Mouse (Mus musculus) kidney, postnatal 36 days (tissue): ENCODE measurements around the gene Scamp2.

ENCODE experiments used
- DNase-seq, 2 experiments: peaks; one replicate each; pipeline ENCODE4 v3.0.0; 2021 to 2022; ENCODE audit warnings: mixed read lengths in 2 of 2

The Scamp2 gene

GRCm38 (mm10) chr9:57560861-57561710 lies at the start of gene Scamp2:
Gene Scamp2, plus strand, starts transcription at chr9:57560943.
- peak; percentile 96 to 97 for DNase-seq

GRCm38 (mm10) chr9:57517113-57517512 lies 43.6 kb upstream of the Scamp2 start:
- DNase-seq: peak; percentile 44 to 85

GRCm38 (mm10) chr9:57520375-57521055 lies 40.2 kb upstream of the Scamp2 start:
- DNase-seq: peak in 1 of 2 experiments; percentile 49

- peak; percentile 95 to 97 for DNase-seq
These were observed 39.5 kb upstream of the Scamp2 start, which contains the start of gene Cox5a for GRCm38 (mm10) chr9:57521056-57521911. Gene Cox5a, plus strand, starts transcription at chr9:57521274.

- DNase-seq: no peak
These were observed 38.5 kb upstream of the Scamp2 start for GRCm38 (mm10) chr9:57522114-57522860.

GRCm38 (mm10) chr9:57522861-57523246 lies 37.9 kb upstream of the Scamp2 start:
- no peak for DNase-seq

- peak in 1 of 2 experiments; percentile 49 for DNase-seq
These were observed 37.0 kb upstream of the Scamp2 start for GRCm38 (mm10) chr9:57523754-57524153.

- DNase-seq: no peak
These were observed 36.3 kb upstream of the Scamp2 start for GRCm38 (mm10) chr9:57524439-57524838.

- DNase-seq: no peak
These were observed 35.2 kb upstream of the Scamp2 start for GRCm38 (mm10) chr9:57525516-57525915.

GRCm38 (mm10) chr9:57526435-57526834 lies 34.3 kb upstream of the Scamp2 start:
- DNase-seq: no peak

GRCm38 (mm10) chr9:57531946-57532345 lies 28.8 kb upstream of the Scamp2 start:
- DNase-seq: peak in 1 of 2 experiments; percentile 44

- DNase-seq: no peak
These were observed 24.4 kb upstream of the Scamp2 start for GRCm38 (mm10) chr9:57536362-57536761.

GRCm38 (mm10) chr9:57537044-57537727 lies 23.6 kb upstream of the Scamp2 start, which contains the start of gene Fam219b:
Gene Fam219b, plus strand, starts transcription at chr9:57537528.
- DNase-seq: peak; percentile 93 to 96

- DNase-seq: peak in 1 of 2 experiments; percentile 49
These were observed 23.0 kb upstream of the Scamp2 start for GRCm38 (mm10) chr9:57537728-57538181.

- DNase-seq: no peak
These were observed 21.2 kb upstream of the Scamp2 start for GRCm38 (mm10) chr9:57539550-57539949.

- peak; percentile 35 to 78 for DNase-seq
These were observed 19.4 kb upstream of the Scamp2 start for GRCm38 (mm10) chr9:57541312-57541711.

GRCm38 (mm10) chr9:57543951-57544350 lies 16.8 kb upstream of the Scamp2 start:
- DNase-seq: no peak

GRCm38 (mm10) chr9:57547287-57547686 lies 13.5 kb upstream of the Scamp2 start:
- DNase-seq: no peak

GRCm38 (mm10) chr9:57547869-57548268 lies 12.9 kb upstream of the Scamp2 start:
- DNase-seq: no peak

- DNase-seq: no peak
These were observed 11.6 kb upstream of the Scamp2 start for GRCm38 (mm10) chr9:57549186-57549585.
